Mouse (Mus musculus) stomach, postnatal 0 days (tissue): ENCODE data around the gene Gfod1. TPM values are rescaled to one million over a fixed set of nuclear protein-coding genes. Genes with fewer than 3 reads are reported as not detected.

Experiments used
- ATAC-seq: fragments of 200-750 bp; cut with Nextera tagmentation; 2 replicates; pipeline ENCODE4 v1.8.0; 2017; ENCODE audit not compliant: low FRiP score, low TSS enrichment
- DNase-seq: peaks from one replicate; pipeline ENCODE4 v3.0.0-alpha.2; 2016; ENCODE audit warnings: low spot score
- H3K27ac ChIP-seq: fragments of 300-500 bp; sonication (generic); replicated peaks from 2 replicates; pipeline ENCODE4 v1.5.1; 2014; ENCODE audit warnings: mild to moderate bottlenecking, control low read depth
- H3K27me3 ChIP-seq: fragments of 300-500 bp; sonication (generic); 2 replicates; pipeline ENCODE4 v1.6.1; 2014; ENCODE audit warnings: low read length; ENCODE audit not compliant: control insufficient read depth, insufficient read depth
- H3K36me3 ChIP-seq: fragments of 300-500 bp; sonication (generic); 2 replicates; pipeline ENCODE4 v1.6.1; 2014; ENCODE audit warnings: low read length, mixed read lengths; ENCODE audit not compliant: control insufficient read depth, insufficient read depth
- H3K4me1 ChIP-seq: fragments of 300-500 bp; sonication (generic); replicated peaks from 2 replicates; pipeline ENCODE4 v1.6.1; 2014; ENCODE audit warnings: antibody characterized with exemption; ENCODE audit not compliant: control insufficient read depth, insufficient read depth
- H3K4me2 ChIP-seq: fragments of 300-500 bp; sonication (generic); replicated peaks from 2 replicates; pipeline ENCODE4 v1.6.1; 2014; ENCODE audit warnings: low read depth, mild to moderate bottlenecking, control low read depth, moderate library complexity
- H3K4me3 ChIP-seq: fragments of 300-500 bp; sonication (generic); 2 replicates; pipeline ENCODE4 v1.5.1; 2014; ENCODE audit warnings: low read depth, low read length, control low read depth
- H3K9ac ChIP-seq: fragments of 300-500 bp; sonication (generic); 2 replicates; pipeline ENCODE4 v1.6.1; 2014; ENCODE audit warnings: mild to moderate bottlenecking, low read length, control low read depth, mixed read lengths
- H3K9me3 ChIP-seq: fragments of 300-500 bp; sonication (generic); 2 replicates; pipeline ENCODE4 v1.6.1; 2016; ENCODE audit warnings: low read length; ENCODE audit not compliant: control insufficient read depth
- CTCF ChIP-seq: IDR thresholded peaks from 2 replicates; pipeline ENCODE4 v1.5.1; 2016; ENCODE audit warnings: antibody characterized with exemption, low read depth, mild to moderate bottlenecking, moderate library complexity
- EP300 ChIP-seq: optimal IDR thresholded peaks from 2 replicates; pipeline ENCODE3; 2016; ENCODE audit warnings: antibody characterized with exemption
- WGBS: fragments of 180-500 bp; shearing (Covaris S2); extraction: QIAGEN DNeasy Blood & Tissue Kit; methylation state at CpG from one replicate; pipeline ENCODE4 v1.1.7; 2014; 5-methylcytosine and 5-hydroxymethylcytosine counted together
- polyA plus RNA-seq: library from polyadenylated mRNA; unstranded; fragments of >200 nt; fragmentation: Nextera tagmentation; extraction: Ambion mirVana; gene quantifications from 2 replicates; pipeline ENCODE4 v1.2.1, GENCODE M21; 2015

The Gfod1 gene
- polyA plus RNA-seq, 1 experiment from 2014 or later, result 0.57 TPM

DNA sequence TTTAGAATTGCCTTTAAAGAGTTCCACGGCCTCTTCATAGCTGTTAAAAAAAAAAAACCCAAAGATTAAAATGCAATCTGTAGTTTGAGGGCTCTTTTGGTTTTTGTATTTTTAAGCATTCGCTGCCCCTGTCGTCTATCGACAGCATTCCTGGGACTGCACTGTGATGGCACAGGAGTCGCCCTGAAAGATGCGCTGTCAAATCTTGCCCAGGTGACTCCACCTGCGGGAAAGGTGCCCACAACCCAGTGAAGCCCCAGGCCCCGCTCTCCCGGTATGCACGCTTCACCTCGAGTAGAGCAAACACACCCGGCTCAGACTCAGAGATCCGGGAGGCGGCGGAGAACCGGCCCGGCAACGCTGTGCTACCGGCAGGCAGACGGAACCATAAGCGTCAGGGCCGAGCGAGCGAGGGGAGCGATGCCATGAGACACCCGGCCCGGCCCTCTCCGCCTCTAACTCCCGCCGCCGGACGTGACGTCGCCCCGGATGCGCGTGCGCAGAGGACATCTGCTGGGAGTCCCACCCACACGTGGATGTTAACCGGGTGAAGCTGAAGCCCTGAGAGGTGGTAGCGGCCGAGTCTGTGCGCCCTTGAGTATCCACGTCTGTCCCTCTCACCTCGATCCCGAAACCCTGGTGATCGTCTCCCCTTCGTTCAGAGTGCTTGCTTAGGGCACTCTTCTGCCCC lies 132.8 kb downstream of the Gfod1 start, which contains the start of gene Tbc1d7:
TSS of gene Tbc1d7 (minus strand) at position 482 of the 691 bp plus-strand sequence.
- WGBS, result under 1% methylated on average over 33 of the region's 48 CpGs

DNA sequence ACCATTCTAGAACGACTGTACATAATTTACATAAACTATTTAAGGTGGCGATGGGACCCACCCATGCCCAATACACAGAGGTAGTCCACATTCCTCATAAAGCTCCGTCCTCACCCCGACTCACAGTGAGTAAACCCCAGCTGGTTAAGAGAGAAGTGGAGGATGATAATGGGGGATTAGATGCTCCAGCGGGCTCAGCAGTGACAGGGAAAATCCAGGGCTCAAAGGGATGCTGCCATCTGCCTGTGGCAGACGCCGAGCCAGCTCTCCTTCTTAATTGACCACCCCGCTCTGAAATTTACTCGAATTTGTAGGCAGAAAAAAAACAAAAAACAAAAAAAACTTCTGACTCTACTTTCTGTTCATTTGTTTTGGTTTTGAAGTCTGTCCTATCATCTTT lies 136.3 kb downstream of the Gfod1 start:
- Histone ChIP-seq H3K4me2 (no peak overlapping the region), H3K4me3 (no peak overlapping the region), H3K4me1 (no peaks in the 10 kb centered on the region), H3K27ac (no peak overlapping the region), H3K9me3 (no peaks in the 10 kb centered on the region), H3K36me3 (peaks cover 4% of the 10 kb centered on the region; the same call in 1 of the 2 replicates), H3K9ac (no peak overlapping the region), H3K27me3 (no peaks in the 10 kb centered on the region)
- DNase-seq (no peak), ATAC-seq (no peak)
- 81% methylated on average over 9 of the region's 9 CpGs for WGBS
- TF ChIP-seq CTCF (no peak), EP300 (no peak)

More for the DNA sequence above, 132.8 kb downstream of the Gfod1 start, which contains the start of gene Tbc1d7:
- Histone ChIP-seq H3K36me3 (0 out of 2 replicates have a peak, but pooled peaks cover 4% of the 10 kb centered on the region), H3K27me3 (no peaks in the 10 kb centered on the region), H3K9me3 (no peaks in the 10 kb centered on the region), H3K27ac (peak within 1 kb of the TSS; percentile 79), H3K4me1 (no peaks in the 10 kb centered on the region), H3K4me2 (peak within 1 kb of the TSS; percentile 79), H3K4me3 (peak within 1 kb of the TSS; percentile 61), H3K9ac (peak within 1 kb of the TSS; percentile 82)
- ATAC-seq, result peak; percentile 96
- no peak for TF ChIP-seq EP300
- TF ChIP-seq CTCF, result peak; percentile 23; the same call in 1 of the 2 replicates
- DNase-seq, result peak; percentile 98

DNA sequence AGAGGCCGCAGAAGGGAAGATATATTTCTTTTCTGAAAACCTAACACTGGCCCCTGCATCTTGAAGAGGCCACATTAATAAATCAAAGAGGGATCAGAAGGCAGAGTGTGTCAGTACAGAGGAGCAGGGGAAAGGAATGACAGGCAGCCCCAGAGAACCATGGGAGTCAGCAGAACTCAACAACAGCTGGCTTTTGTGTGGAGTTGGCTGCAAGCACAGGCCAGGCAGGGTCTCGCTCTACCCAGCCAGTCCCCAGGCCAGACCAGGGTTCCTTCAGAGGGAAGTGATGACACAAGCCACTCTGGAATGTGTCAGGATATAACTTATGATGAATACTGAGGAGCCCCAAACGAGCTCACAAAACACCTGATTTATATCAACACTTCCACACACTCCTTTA lies 144.5 kb downstream of the Gfod1 start:
- H3K9ac ChIP-seq, result no peak overlapping the region
- H3K36me3 ChIP-seq, result no peaks in the 10 kb centered on the region
- H3K4me3 ChIP-seq, result no peak overlapping the region
- WGBS, result 35% methylated on average over 3 of the region's 3 CpGs
- H3K27me3 ChIP-seq, result no peaks in the 10 kb centered on the region
- H3K4me1 ChIP-seq, result no peaks in the 10 kb centered on the region
- TF ChIP-seq CTCF (no peak), EP300 (no peak)
- H3K4me2 ChIP-seq, result no peak overlapping the region
- no peak for DNase-seq
- peak; percentile 38; the same call in 1 of the 2 replicates for ATAC-seq
- no peak overlapping the region for H3K27ac ChIP-seq
- H3K9me3 ChIP-seq, result no peaks in the 10 kb centered on the region

DNA sequence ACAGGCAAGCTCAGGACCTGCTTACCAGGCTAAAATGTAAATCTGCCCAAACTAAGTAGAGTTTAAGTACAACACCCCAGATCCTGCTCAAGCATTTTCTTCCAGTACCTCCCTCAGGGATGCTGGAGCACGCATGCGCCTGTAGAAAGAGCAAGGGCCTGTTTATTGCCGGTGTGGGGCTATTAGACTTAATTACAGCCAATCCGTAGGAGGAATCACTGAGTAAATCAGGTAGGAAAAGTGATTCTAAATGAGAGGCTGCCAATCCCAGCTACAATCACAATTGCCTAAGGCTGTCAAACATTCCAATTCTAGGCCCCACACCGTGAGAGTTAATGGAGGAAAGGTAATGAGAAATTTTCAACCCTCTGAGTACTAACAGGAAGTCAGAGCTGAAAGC lies 145.7 kb downstream of the Gfod1 start:
- WGBS, result 79% methylated on average over 5 of the region's 5 CpGs
- no peak overlapping the region for H3K4me2 ChIP-seq
- no peaks in the 10 kb centered on the region for H3K4me1 ChIP-seq
- ATAC-seq, result no peak
- no peak overlapping the region for H3K27ac ChIP-seq
- no peak overlapping the region for H3K9ac ChIP-seq
- no peaks in the 10 kb centered on the region for H3K9me3 ChIP-seq
- H3K4me3 ChIP-seq, result no peak overlapping the region
- TF ChIP-seq CTCF (no peak), EP300 (no peak)
- DNase-seq, result no peak
- no peaks in the 10 kb centered on the region for H3K27me3 ChIP-seq
- no peaks in the 10 kb centered on the region for H3K36me3 ChIP-seq

DNA sequence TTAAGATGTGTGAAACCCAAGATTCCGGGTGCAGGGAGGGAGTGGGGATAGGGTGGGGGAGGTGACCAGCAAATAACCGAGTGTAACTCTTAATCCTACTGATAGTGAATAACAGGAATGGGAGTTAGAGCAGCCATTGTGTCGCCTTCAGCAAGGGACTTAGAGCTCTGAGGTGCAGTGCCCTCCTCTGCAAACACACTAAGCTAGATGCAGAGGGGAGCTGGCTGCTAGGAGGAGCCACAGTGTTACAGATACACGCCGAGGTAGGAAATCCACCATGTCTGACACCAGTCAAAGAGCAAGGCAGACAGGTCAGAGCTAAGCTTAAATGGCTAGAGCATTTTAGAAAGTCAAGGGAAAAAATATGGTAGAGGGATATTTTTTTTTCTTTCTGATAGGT lies 146.6 kb downstream of the Gfod1 start:
- H3K4me2 ChIP-seq, result no peak overlapping the region
- H3K36me3 ChIP-seq, result no peaks in the 10 kb centered on the region
- no peak overlapping the region for H3K4me3 ChIP-seq
- no peaks in the 10 kb centered on the region for H3K27me3 ChIP-seq
- H3K4me1 ChIP-seq, result no peaks in the 10 kb centered on the region
- WGBS, result 40% methylated on average over 5 of the region's 5 CpGs
- no peak overlapping the region for H3K9ac ChIP-seq
- ATAC-seq (peak; percentile 38; the same call in 1 of the 2 replicates), DNase-seq (no peak)
- no peak for TF ChIP-seq CTCF
- no peak for TF ChIP-seq EP300
- no peaks in the 10 kb centered on the region for H3K9me3 ChIP-seq
- H3K27ac ChIP-seq, result no peak overlapping the region

DNA sequence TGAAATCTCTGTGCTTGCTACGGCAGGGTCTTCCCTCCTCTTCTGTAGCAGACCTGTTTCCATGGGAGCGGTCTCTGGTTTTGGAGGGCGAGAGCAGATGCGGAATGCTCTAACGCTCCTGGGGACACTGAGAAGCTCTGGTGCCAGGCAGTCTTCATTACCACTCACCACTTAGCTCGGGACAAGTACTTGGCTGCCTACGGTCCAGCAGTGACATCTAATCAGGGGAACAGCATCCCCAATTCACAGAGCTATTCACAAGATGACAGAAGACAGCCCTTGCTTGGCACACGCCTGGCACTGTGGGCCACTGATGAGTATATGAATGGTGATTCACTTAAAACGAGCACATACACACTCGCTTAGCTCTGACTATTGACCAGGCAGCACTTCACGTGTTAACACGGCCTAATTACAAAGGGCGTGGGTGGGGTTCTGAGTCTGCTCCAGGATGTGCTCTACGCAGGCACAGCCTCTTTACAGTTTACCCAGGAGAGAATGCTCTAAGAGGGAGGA lies 151.9 kb downstream of the Gfod1 start:
- TF ChIP-seq CTCF (no peak), EP300 (no peak)
- H3K9ac ChIP-seq, result no peak overlapping the region
- H3K36me3 ChIP-seq, result no peaks in the 10 kb centered on the region
- no peak overlapping the region for H3K4me3 ChIP-seq
- 86% methylated on average over 14 of the region's 14 CpGs for WGBS
- H3K27me3 ChIP-seq, result no peaks in the 10 kb centered on the region
- no peak overlapping the region for H3K27ac ChIP-seq
- ATAC-seq (peak; percentile 82), DNase-seq (peak; percentile 34)
- no peaks in the 10 kb centered on the region for H3K4me1 ChIP-seq
- H3K9me3 ChIP-seq, result no peaks in the 10 kb centered on the region
- no peak overlapping the region for H3K4me2 ChIP-seq
